Mouse (Mus musculus): ENCODE data around the gene Tmem151a.

Gene Tmem151a

GRCm38 (mm10) chr19:5085145-5085863, at the start of gene Tmem151a:
Gene Tmem151a (minus strand): TSS chr19:5085531.
- no peak for DNase-seq (ENCODE audit: low spot score in 2 of 2)

- no peak for DNase-seq (ENCODE audit: low spot score in 2 of 2)
Measured at GRCm38 (mm10) chr19:5131237-5131636, 45.9 kb upstream of the Tmem151a start.

GRCm38 (mm10) chr19:5129770-5130169, 44.4 kb upstream of the Tmem151a start:
- no peak for DNase-seq (ENCODE audit: low spot score in 2 of 2)

- DNase-seq (ENCODE audit: low spot score in 2 of 2) = no peak
Measured at GRCm38 (mm10) chr19:5124055-5124614, 38.8 kb upstream of the Tmem151a start.

- DNase-seq (ENCODE audit: low spot score in 2 of 2) = no peak
Measured at GRCm38 (mm10) chr19:5123241-5123640, 37.9 kb upstream of the Tmem151a start.

- no peak for DNase-seq (ENCODE audit: low spot score in 2 of 2)
Measured at GRCm38 (mm10) chr19:5122492-5122891, 37.2 kb upstream of the Tmem151a start.

- no peak for DNase-seq (ENCODE audit: low spot score in 2 of 2)
Measured at GRCm38 (mm10) chr19:5118384-5118698, 33.0 kb upstream of the Tmem151a start, which contains the start of gene Klc2. Gene Klc2 (minus strand): TSS chr19:5118560.

GRCm38 (mm10) chr19:5117494-5118383, 32.4 kb upstream of the Tmem151a start:
- peak; percentile 89 to 90 for DNase-seq (ENCODE audit: low spot score in 2 of 2)

GRCm38 (mm10) chr19:5113783-5114182, 28.5 kb upstream of the Tmem151a start:
- DNase-seq (ENCODE audit: low spot score in 2 of 2) = no peak

GRCm38 (mm10) chr19:5109659-5110453, 24.5 kb upstream of the Tmem151a start:
- no peak for DNase-seq (ENCODE audit: low spot score in 2 of 2)

- no peak for DNase-seq (ENCODE audit: low spot score in 2 of 2)
Measured at GRCm38 (mm10) chr19:5108702-5109101, 23.4 kb upstream of the Tmem151a start.

GRCm38 (mm10) chr19:5108271-5108575, 22.9 kb upstream of the Tmem151a start:
- DNase-seq (ENCODE audit: low spot score in 2 of 2) = no peak

- no peak for DNase-seq (ENCODE audit: low spot score in 2 of 2)
Measured at GRCm38 (mm10) chr19:5107556-5108270, 22.4 kb upstream of the Tmem151a start.

- peak; percentile 98 for DNase-seq (ENCODE audit: low spot score in 2 of 2)
Measured at GRCm38 (mm10) chr19:5106731-5107191, 21.4 kb upstream of the Tmem151a start, which contains the start of gene Rab1b. Gene Rab1b (minus strand): TSS chr19:5107072.

GRCm38 (mm10) chr19:5106074-5106473, 20.7 kb upstream of the Tmem151a start:
- no peak for DNase-seq (ENCODE audit: low spot score in 2 of 2)

GRCm38 (mm10) chr19:5098363-5099143, 13.2 kb upstream of the Tmem151a start, which contains the start of gene Cnih2:
Gene Cnih2 (minus strand): TSS chr19:5098521.
- no peak for DNase-seq (ENCODE audit: low spot score in 2 of 2)

- no peak for DNase-seq (ENCODE audit: low spot score in 2 of 2)
Measured at GRCm38 (mm10) chr19:5097521-5098362, 12.4 kb upstream of the Tmem151a start.

- DNase-seq (ENCODE audit: low spot score in 2 of 2) = no peak
Measured at GRCm38 (mm10) chr19:5095887-5096474, 10.7 kb upstream of the Tmem151a start.

Measured in urinary bladder, postnatal 4 days (tissue).